Mouse (Mus musculus) midbrain, embryonic 13.5 days (tissue): Measurements from ENCODE around the gene Elf4. TPM values are rescaled to one million over a fixed set of nuclear protein-coding genes. Genes with fewer than 3 reads are reported as not detected.
"Not testable (repeated sequence)": the region's sequence is repeated elsewhere in the genome, so short reads cannot be mapped to it uniquely, and the experiment has no call there.

ENCODE experiments used
- ATAC-seq: fragments of 200-750 bp; cut with Nextera tagmentation; 2 replicates; pipeline ENCODE4 v1.8.0; 2017; ENCODE audit warnings: mild to moderate bottlenecking, moderate TSS enrichment, moderate library complexity
- H3K27ac ChIP-seq: fragments of 300-500 bp; sonication (generic); 2 replicates; pipeline ENCODE4 v1.5.1; 2015; ENCODE audit warnings: inconsistent platforms, mild to moderate bottlenecking, moderate library complexity
- H3K27me3 ChIP-seq: fragments of 300-500 bp; sonication (generic); 2 replicates; pipeline ENCODE4 v1.6.1; 2015; ENCODE audit warnings: mild to moderate bottlenecking, inconsistent platforms
- H3K36me3 ChIP-seq: fragments of 300-500 bp; sonication (generic); 2 replicates; pipeline ENCODE4 v1.6.1; 2015; ENCODE audit warnings: mild to moderate bottlenecking, inconsistent platforms
- H3K4me1 ChIP-seq: fragments of 300-500 bp; sonication (generic); replicated peaks from 2 replicates; pipeline ENCODE4 v1.6.1; 2015; ENCODE audit warnings: inconsistent platforms
- H3K4me2 ChIP-seq: fragments of 300-500 bp; sonication (generic); replicated peaks from 2 replicates; pipeline ENCODE4 v1.6.1; 2015; ENCODE audit warnings: moderate library complexity, mild to moderate bottlenecking, inconsistent platforms
- H3K4me3 ChIP-seq: fragments of 300-500 bp; sonication (generic); replicated peaks from 2 replicates; pipeline ENCODE4 v1.5.1; 2015; ENCODE audit warnings: mild to moderate bottlenecking, inconsistent platforms
- H3K9ac ChIP-seq: fragments of 300-500 bp; sonication (generic); replicated peaks from 2 replicates; pipeline ENCODE4 v1.6.1; 2015; ENCODE audit warnings: mild to moderate bottlenecking, inconsistent platforms
- H3K9me3 ChIP-seq: fragments of 300-500 bp; sonication (generic); 2 replicates; pipeline ENCODE4 v1.6.1; 2016; ENCODE audit warnings: mild to moderate bottlenecking, inconsistent platforms
- WGBS: fragments of 180-500 bp; shearing (Covaris S2); methylation state at CpG from one replicate; pipeline ENCODE4 v1.1.7; 2015; 5-methylcytosine and 5-hydroxymethylcytosine counted together
- polyA plus RNA-seq: library from polyadenylated mRNA; unstranded; fragments of >200 nt; fragmentation: Nextera tagmentation; extraction: Ambion mirVana; gene quantifications from 2 replicates; pipeline ENCODE4 v1.2.1, GENCODE M21; 2015

Elf4 gene
- polyA plus RNA-seq, 1 experiment from 2014 or later, result 0.46 TPM

- no peak for ATAC-seq
- Histone ChIP-seq H3K9ac (no peak overlapping the region), H3K27me3 (peaks cover 50% of the 10 kb centered on the region), H3K4me2 (no peak overlapping the region), H3K36me3 (no peaks in the 10 kb centered on the region), H3K4me3 (no peak overlapping the region), H3K27ac (no peak overlapping the region), H3K4me1 (0 out of 2 replicates have a peak, but pooled peaks cover 3% of the 10 kb centered on the region), H3K9me3 (no peaks in the 10 kb centered on the region)
- WGBS, result 40% methylated on average over 9 of the region's 9 CpGs
These were observed 7.9 kb downstream of the Elf4 start for GRCm38 (mm10) chrX:48455018-48455417.

DNA sequence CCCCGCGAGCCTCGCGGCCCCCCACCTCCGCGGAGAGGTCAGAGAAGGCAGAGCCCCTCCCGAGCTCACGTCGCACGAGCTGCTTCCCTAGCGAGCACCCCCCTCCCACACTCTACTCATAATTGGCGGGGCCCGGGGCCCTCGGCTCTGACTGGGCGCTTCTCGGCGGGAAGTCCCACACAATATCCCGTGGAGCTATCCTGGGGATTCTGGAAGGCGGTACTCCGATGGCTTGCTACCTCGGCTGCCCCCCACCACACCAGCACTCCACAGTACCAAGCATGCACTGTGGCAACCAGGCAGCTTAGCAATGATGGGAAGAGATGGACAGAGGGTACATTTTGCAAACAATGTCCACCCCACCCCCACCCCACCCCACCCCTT is 8.4 kb downstream of the Elf4 start:
- Histone ChIP-seq H3K9ac (no peak overlapping the region), H3K4me3 (peak overlapping the region; percentile 38), H3K27ac (no peak overlapping the region), H3K4me2 (peak overlapping the region; percentile 50), H3K36me3 (no peaks in the 10 kb centered on the region), H3K27me3 (peaks cover 53% of the 10 kb centered on the region), H3K4me1 (peaks cover 7% of the 10 kb centered on the region; the same call in 1 of the 2 replicates), H3K9me3 (no peaks in the 10 kb centered on the region; the same call in 1 of the 2 replicates)
- peak; percentile 46 for ATAC-seq
- 44% methylated on average over 20 of the region's 21 CpGs for WGBS

DNA sequence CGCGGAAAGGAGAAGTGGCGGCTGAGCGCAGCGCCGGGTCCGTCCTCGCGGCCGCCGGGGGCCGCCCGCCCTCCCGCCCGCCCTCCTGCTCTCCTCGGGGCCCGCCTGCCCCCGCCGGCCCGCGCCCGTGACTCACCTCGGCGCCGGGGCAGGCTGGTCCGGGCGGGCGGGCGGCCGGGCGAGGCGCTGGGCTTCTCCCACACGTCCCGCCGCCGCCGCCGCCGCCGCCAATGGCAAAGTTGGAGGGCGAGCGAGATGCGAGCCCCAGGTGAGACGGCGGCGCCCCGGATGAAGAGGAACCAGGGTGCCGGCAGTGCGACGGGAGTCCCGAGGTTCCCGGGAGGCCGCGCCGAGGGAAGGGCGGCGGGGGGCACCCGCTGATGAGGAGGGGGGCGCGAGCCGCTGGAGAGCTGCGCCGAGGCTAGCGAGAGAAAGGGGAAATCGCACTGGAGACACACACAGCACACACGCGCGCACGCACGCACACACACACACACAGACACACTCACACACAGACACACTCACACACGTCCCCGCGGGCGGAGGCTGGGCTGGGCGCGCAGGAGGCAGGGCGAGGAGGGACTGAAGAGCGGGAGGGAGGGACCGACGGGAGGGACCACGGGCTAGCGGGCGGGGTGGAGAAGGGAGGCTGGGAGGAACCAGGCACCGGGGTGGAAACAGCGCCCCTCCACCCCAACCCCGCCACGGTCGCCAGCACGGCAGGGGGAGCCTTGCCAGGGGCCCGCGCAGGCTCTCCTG is 9.0 kb downstream of the Elf4 start:
- Histone ChIP-seq H3K36me3 (no peaks in the 10 kb centered on the region), H3K27ac (no peak overlapping the region), H3K9ac (no peak overlapping the region), H3K27me3 (peaks cover 53% of the 10 kb centered on the region), H3K4me2 (peak overlapping the region; percentile 50), H3K4me1 (peaks cover 8% of the 10 kb centered on the region; the same call in 1 of the 2 replicates), H3K9me3 (no peaks in the 10 kb centered on the region; the same call in 1 of the 2 replicates), H3K4me3 (peak overlapping the region; percentile 38)
- peak; percentile 67 for ATAC-seq
- 26% methylated on average over 39 of the region's 91 CpGs for WGBS

- ATAC-seq, result peak; percentile 52; the same call in 1 of the 2 replicates
- H3K4me1 ChIP-seq, result peaks cover 8% of the 10 kb centered on the region; the same call in 1 of the 2 replicates
- no peaks in the 10 kb centered on the region; the same call in 1 of the 2 replicates for H3K9me3 ChIP-seq
- H3K4me3 ChIP-seq, result peak overlapping the region; percentile 38
- H3K27ac ChIP-seq, result no peak overlapping the region
- WGBS, result 22% methylated on average over 51 of the region's 71 CpGs
- H3K27me3 ChIP-seq, result peaks cover 53% of the 10 kb centered on the region
- H3K4me2 ChIP-seq, result peak overlapping the region; percentile 50
- no peak overlapping the region for H3K9ac ChIP-seq
- H3K36me3 ChIP-seq, result no peaks in the 10 kb centered on the region
These were observed 9.8 kb downstream of the Elf4 start for GRCm38 (mm10) chrX:48452931-48453673.

DNA sequence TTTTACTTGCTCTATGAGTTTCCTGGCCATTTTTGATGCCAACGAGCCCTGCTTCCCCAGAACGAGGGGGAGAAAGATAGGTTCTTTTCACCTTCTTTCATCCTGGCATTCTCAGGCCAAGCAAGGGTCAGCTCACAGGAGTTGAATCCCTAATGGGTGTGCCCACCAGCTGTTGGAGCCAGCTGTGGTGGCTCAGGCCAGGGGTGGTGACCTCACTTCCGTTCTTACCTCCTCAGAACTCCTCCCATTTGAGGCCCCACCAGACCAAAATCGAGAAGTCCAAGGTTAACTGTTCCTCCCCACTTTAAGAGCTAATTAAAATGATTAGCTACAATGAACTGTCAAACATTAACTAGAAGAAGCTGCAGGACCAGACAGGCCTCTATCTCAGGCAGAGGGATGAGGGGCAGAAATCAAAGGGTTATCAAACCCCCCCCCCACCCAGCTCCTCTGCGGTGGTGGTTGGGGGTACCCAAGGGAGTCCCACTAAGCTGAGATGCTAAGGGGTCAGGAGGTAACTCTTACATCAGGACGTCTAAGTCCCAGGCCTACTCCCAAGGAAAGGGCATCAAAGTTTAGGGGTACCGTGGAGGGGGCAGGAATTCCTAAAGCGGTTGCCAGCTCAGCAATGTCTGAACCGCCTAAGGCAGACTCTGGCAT is 10.6 kb downstream of the Elf4 start:
- ATAC-seq, result peak; percentile 5; the same call in 1 of the 2 replicates
- WGBS, result 42% methylated on average over 9 of the region's 9 CpGs

GRCm38 (mm10) chrX:48449646-48450045 is 13.3 kb downstream of the Elf4 start:
- H3K36me3 ChIP-seq, result no peaks in the 10 kb centered on the region
- peaks cover 35% of the 10 kb centered on the region for H3K27me3 ChIP-seq
- H3K9me3 ChIP-seq, result no peaks in the 10 kb centered on the region; the same call in 1 of the 2 replicates
- H3K4me1 ChIP-seq, result peaks cover 8% of the 10 kb centered on the region; the same call in 1 of the 2 replicates
- no peak overlapping the region for H3K9ac ChIP-seq
- ATAC-seq, result no peak
- H3K4me2 ChIP-seq, result no peak overlapping the region
- H3K4me3 ChIP-seq, result no peak overlapping the region
- 27% methylated on average over 10 of the region's 10 CpGs for WGBS
- no peak overlapping the region for H3K27ac ChIP-seq

More for the DNA sequence above, 10.6 kb downstream of the Elf4 start:
- no peak overlapping the region for H3K27ac ChIP-seq
- no peak overlapping the region for H3K9ac ChIP-seq
- peaks cover 8% of the 10 kb centered on the region; the same call in 1 of the 2 replicates for H3K4me1 ChIP-seq
- no peaks in the 10 kb centered on the region for H3K36me3 ChIP-seq
- H3K4me2 ChIP-seq, result peak overlapping the region; percentile 50
- no peaks in the 10 kb centered on the region; the same call in 1 of the 2 replicates for H3K9me3 ChIP-seq
- H3K4me3 ChIP-seq, result peak overlapping the region; percentile 38; the same call in 1 of the 2 replicates
- peaks cover 53% of the 10 kb centered on the region for H3K27me3 ChIP-seq

- Histone ChIP-seq H3K9ac (no peak overlapping the region), H3K4me3 (no peak overlapping the region), H3K36me3 (no peaks in the 10 kb centered on the region), H3K4me2 (no peak overlapping the region), H3K27ac (no peak overlapping the region), H3K27me3 (0 out of 2 replicates have a peak, but pooled peaks cover 1% of the 10 kb centered on the region), H3K9me3 (no peaks in the 10 kb centered on the region; the same call in 1 of the 2 replicates), H3K4me1 (peaks cover 2% of the 10 kb centered on the region; the same call in 1 of the 2 replicates)
- WGBS, result 91% methylated on average over 4 of the region's 4 CpGs
- ATAC-seq, result no peak
These were observed 18.3 kb downstream of the Elf4 start for GRCm38 (mm10) chrX:48444677-48445076.

DNA sequence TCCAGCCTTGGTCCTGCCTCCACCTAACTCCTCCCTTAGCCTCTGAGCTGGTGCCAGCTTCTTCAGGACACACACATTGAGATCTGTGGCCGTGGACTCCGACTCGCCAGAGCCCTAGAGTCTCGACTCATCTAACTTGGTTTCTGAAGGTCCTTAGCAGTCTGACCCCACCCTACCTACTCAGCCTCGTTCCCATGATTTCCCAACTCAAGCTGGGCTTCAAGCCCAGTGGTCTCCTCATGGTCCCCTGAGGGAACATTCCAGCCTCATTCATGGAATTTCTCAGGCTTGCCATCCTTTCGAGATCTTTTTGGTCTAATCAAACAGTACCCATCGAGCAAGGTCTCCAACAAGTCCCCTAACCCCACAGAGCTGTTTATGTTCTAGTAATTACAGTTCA is 21.0 kb downstream of the Elf4 start:
- no peak for ATAC-seq
- no peak overlapping the region for H3K9ac ChIP-seq
- 86% methylated on average over 7 of the region's 7 CpGs for WGBS
- no peak overlapping the region for H3K4me3 ChIP-seq
- no peak overlapping the region for H3K27ac ChIP-seq
- H3K4me2 ChIP-seq, result no peak overlapping the region
- no peaks in the 10 kb centered on the region for H3K27me3 ChIP-seq
- no peaks in the 10 kb centered on the region for H3K36me3 ChIP-seq
- no peaks in the 10 kb centered on the region for H3K4me1 ChIP-seq
- H3K9me3 ChIP-seq, result no peaks in the 10 kb centered on the region

DNA sequence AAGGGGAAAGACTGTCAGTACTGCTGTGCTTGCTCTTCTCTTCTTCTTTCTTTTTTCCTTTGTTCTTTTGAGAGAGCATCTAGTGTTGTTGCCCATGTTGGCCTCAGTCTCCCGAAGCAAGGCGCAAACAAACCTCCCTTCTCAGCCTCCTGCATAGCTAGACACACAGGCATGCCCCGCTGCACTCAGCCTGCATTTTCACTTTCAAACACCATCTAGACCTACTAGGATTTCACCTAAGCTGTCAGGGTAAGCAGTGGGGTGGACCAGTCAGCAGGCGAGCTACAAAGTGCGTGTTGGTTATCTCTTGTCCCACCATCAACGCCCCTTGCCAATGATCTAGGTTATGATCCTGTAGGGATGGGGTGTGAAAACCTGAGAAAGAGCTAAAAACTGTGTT is 21.4 kb downstream of the Elf4 start:
- Histone ChIP-seq H3K4me2 (no peak overlapping the region), H3K27me3 (no peaks in the 10 kb centered on the region), H3K9me3 (no peaks in the 10 kb centered on the region), H3K36me3 (no peaks in the 10 kb centered on the region), H3K27ac (no peak overlapping the region), H3K9ac (no peak overlapping the region), H3K4me1 (no peaks in the 10 kb centered on the region), H3K4me3 (no peak overlapping the region)
- 86% methylated on average over 6 of the region's 6 CpGs for WGBS
- ATAC-seq, result no peak

GRCm38 (mm10) chrX:48439036-48439435 is 23.9 kb downstream of the Elf4 start:
- H3K9me3 ChIP-seq, result no peaks in the 10 kb centered on the region
- WGBS, result 82% methylated on average over 4 of the region's 4 CpGs
- no peak for ATAC-seq
- no peaks in the 10 kb centered on the region for H3K36me3 ChIP-seq
- H3K4me1 ChIP-seq, result no peaks in the 10 kb centered on the region
- no peak overlapping the region for H3K27ac ChIP-seq
- H3K9ac ChIP-seq, result no peak overlapping the region
- no peak overlapping the region for H3K4me2 ChIP-seq
- H3K27me3 ChIP-seq, result no peaks in the 10 kb centered on the region
- no peak overlapping the region for H3K4me3 ChIP-seq

DNA sequence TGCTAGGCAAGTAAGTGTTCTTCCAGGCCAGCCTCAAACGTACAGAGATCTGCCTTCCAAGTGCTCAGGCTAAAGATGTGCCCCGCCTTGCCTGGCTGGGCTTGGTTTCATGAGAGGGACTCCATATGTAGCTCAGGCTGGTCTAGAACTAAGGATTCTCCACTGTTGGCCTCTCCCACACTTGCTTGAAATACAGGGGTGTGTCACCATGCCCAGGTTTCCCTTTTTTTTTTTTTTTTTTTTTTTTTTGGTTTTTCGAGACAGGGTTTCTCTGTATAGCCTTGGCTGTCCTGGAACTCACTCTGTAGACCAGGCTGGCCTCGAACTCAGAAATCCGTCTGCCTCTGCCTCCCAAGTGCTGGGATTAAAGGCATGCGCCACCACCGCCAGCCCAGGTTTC is 26.9 kb downstream of the Elf4 start:
- H3K9ac ChIP-seq, H3K27me3 ChIP-seq, H3K4me3 ChIP-seq, H3K4me1 ChIP-seq, H3K9me3 ChIP-seq, H3K4me2 ChIP-seq, H3K36me3 ChIP-seq, H3K27ac ChIP-seq, ATAC-seq: not testable (repeated sequence)
- 87% methylated on average over 5 of the region's 7 CpGs for WGBS
